Mouse (Mus musculus): ENCODE data around the gene Smg6. TPM values are rescaled to one million over a fixed set of nuclear protein-coding genes. Genes with fewer than 3 reads are reported as not detected.

Smg6 gene
- total and polyA plus RNA-seq, 2 experiments from 2014 or later, result 9.6 to 25.8 TPM

DNA sequence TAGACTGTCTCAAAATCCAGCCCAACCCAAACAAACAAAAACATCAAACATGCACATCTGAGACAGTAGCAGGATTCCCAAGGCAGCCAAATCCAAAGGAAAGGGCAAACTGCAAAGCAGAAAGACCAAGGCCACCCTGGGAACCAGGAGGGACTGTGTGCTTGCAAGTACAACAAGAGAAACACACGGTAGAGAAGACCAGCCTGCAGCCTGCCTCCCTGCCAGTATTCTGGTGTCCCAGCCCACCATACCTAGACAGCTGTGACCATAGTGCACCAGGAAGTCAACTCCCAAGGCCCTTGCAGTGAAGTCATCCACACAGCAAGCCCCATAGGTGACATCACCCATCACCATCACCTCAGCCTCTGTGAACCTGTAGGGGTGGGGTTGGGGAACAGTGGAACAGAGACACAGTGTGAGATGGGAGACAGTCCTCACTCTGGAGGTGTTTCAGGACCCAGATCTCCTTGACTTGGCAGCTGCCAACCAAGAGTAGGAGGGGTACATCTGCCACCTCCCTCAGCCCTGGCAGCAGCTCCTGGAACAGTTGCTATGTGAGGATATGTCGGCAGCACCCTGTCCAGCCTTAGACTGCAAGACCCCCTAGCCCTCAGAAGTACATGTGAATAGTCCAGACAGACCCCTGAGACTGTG lies 258.4 kb downstream of the Smg6 start:
- 63% methylated on average over 2 of the region's 2 CpGs for WGBS
- no peak overlapping the region for H3K9ac ChIP-seq
- no peak overlapping the region for H3K27ac ChIP-seq (ENCODE audit: low read depth, low read length)
- peaks cover 27% of the 10 kb centered on the region for H3K36me3 ChIP-seq (ENCODE audit: insufficient read depth)
- no peak overlapping the region for H3K4me2 ChIP-seq (ENCODE audit: low read depth)
- ATAC-seq (no peak), DNase-seq (no peak)
- no peaks in the 10 kb centered on the region for H3K4me1 ChIP-seq (ENCODE audit: insufficient read depth)
- no peaks in the 10 kb centered on the region for H3K27me3 ChIP-seq (ENCODE audit: insufficient read depth, low read length)
- no peak for TF ChIP-seq CTCF (IDR thresholded peaks at IDR 0.05; ENCODE audit: low read depth)
- H3K9me3 ChIP-seq (ENCODE audit: low read length), result no peaks in the 10 kb centered on the region
- H3K4me3 ChIP-seq (ENCODE audit: low read depth, low read length), result no peak overlapping the region

DNA sequence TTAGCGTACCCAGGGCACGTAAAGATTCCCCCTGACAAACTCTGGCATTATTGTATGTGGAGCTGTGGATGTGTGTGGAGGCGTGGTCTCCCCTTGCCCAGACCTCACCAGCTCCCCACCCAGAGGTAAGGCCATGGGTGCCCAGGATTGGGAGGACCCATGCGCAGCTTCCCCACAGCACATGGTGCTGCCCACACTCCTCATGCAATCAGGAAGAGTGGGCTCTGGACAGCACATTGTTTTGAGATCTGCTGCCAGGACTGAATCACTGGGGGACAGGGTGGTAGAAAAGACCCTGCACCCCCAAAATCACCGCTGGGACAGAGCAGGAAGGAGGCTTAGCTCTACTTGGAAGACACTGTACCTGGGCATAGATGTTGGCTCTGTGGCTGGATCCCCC lies 258.9 kb downstream of the Smg6 start:
- Histone ChIP-seq H3K9ac (no peak overlapping the region), H3K4me3 (ENCODE audit: low read depth, low read length) (no peak overlapping the region), H3K9me3 (ENCODE audit: low read length) (no peaks in the 10 kb centered on the region), H3K36me3 (ENCODE audit: insufficient read depth) (peaks cover 27% of the 10 kb centered on the region), H3K4me1 (ENCODE audit: insufficient read depth) (peaks cover 5% of the 10 kb centered on the region; the same call in 1 of the 2 replicates), H3K27me3 (ENCODE audit: insufficient read depth, low read length) (no peaks in the 10 kb centered on the region), H3K4me2 (ENCODE audit: low read depth) (no peak overlapping the region), H3K27ac (ENCODE audit: low read depth, low read length) (no peak overlapping the region)
- no peak for ATAC-seq
- DNase-seq, result no peak
- WGBS, result 87% methylated on average over 5 of the region's 5 CpGs
- TF ChIP-seq CTCF (IDR thresholded peaks at IDR 0.05; ENCODE audit: low read depth), result no peak

DNA sequence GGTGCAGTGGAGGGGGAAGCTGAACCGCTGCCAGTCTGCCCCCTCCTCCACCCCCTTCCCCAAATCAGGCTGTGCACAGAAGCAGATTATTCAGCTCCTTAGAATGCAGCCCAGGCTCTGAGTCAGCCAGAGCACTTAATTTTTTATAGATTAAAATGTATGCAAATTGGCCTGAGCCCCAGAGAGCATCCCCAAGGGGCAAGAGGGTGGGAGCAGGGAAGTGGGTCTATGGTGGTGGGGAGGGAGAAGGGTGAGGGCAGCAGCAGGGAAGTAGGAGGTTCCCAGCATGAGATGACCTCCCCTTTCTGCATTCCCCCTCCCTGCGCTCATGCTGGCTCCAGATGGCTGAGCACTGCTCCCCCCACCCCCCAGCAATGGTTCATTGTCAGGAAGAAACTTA lies 259.4 kb downstream of the Smg6 start:
- no peaks in the 10 kb centered on the region for H3K9me3 ChIP-seq (ENCODE audit: low read length)
- H3K36me3 ChIP-seq (ENCODE audit: insufficient read depth), result peaks cover 27% of the 10 kb centered on the region
- H3K27me3 ChIP-seq (ENCODE audit: insufficient read depth, low read length), result no peaks in the 10 kb centered on the region
- 75% methylated on average over 2 of the region's 2 CpGs for WGBS
- no peak overlapping the region for H3K4me3 ChIP-seq (ENCODE audit: low read depth, low read length)
- H3K4me2 ChIP-seq (ENCODE audit: low read depth), result no peak overlapping the region
- H3K9ac ChIP-seq, result no peak overlapping the region
- DNase-seq (no peak), ATAC-seq (no peak)
- peaks cover 8% of the 10 kb centered on the region; the same call in 1 of the 2 replicates for H3K4me1 ChIP-seq (ENCODE audit: insufficient read depth)
- no peak overlapping the region for H3K27ac ChIP-seq (ENCODE audit: low read depth, low read length)
- TF ChIP-seq CTCF (IDR thresholded peaks at IDR 0.05; ENCODE audit: low read depth), result no peak

DNA sequence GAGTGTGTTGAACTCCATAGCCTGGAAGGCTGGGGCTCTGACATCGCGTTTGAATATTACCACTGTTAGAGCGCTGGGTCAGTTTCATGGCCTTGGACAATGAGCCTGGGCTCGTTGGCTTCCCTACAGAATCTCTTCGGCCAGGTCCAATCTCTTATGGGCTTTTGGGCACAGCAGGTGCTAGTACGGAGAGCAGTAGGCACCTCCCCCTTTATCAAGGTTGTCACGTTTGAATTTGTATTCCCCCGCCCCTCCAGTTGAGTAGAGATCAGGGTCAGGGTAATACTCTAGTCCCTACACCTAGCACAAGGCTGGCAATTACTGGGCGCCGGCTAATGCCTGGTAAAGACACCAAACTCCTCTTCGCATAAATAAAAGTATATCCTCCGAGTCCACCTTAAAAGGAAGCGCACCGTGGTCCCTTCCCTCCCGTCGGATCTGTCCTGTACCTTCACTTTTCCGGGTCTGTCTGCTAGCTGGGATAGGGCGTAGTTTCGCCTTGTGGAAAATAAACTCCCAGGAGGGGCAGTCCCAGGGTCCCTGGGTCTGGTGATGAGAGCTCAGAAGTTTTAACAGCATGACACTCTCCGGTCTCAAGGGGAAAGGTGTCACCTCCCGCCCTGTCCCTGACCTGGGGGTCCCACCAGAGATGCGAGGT lies 264.2 kb downstream of the Smg6 start:
- ATAC-seq, result 0 out of 2 replicates have a peak, but pooled peaks have one; percentile 6
- H3K9me3 ChIP-seq (ENCODE audit: low read length), result no peaks in the 10 kb centered on the region
- no peaks in the 10 kb centered on the region for H3K36me3 ChIP-seq (ENCODE audit: insufficient read depth)
- H3K4me1 ChIP-seq (ENCODE audit: insufficient read depth), result peaks cover 16% of the 10 kb centered on the region; the same call in 1 of the 2 replicates
- peak overlapping the region; percentile 82 for H3K4me3 ChIP-seq (ENCODE audit: low read depth, low read length)
- H3K9ac ChIP-seq, result peak overlapping the region; percentile 61
- H3K27ac ChIP-seq (ENCODE audit: low read depth, low read length), result no peak overlapping the region
- under 1% methylated on average over 22 of the region's 22 CpGs for WGBS
- DNase-seq, result no peak
- peaks cover 18% of the 10 kb centered on the region; the same call in 1 of the 2 replicates for H3K27me3 ChIP-seq (ENCODE audit: insufficient read depth, low read length)
- peak overlapping the region; percentile 88 for H3K4me2 ChIP-seq (ENCODE audit: low read depth)
- no peak for TF ChIP-seq CTCF (IDR thresholded peaks at IDR 0.05; ENCODE audit: low read depth)

DNA sequence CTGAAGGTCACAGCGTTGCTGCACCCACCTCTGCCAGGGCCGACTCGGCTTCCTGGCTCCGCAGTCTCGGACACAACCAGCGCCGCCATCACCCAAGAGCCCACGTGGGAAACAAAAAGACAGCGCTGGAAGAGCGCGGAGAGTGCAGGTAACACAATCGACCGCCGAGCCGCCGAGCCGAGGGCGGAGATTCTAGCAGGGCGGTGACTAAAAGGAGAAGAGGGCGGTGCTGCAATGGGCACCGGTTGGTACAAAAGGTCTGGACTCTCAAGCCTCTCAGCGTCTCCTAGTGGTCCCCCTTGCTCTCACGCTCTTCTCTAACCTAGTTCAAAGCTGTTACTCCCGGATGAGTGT lies 264.7 kb downstream of the Smg6 start:
- Histone ChIP-seq H3K9ac (peak overlapping the region; percentile 61), H3K36me3 (ENCODE audit: insufficient read depth) (no peaks in the 10 kb centered on the region), H3K27me3 (ENCODE audit: insufficient read depth, low read length) (peaks cover 21% of the 10 kb centered on the region; the same call in 1 of the 2 replicates), H3K4me2 (ENCODE audit: low read depth) (peak overlapping the region; percentile 88), H3K4me3 (ENCODE audit: low read depth, low read length) (peak overlapping the region; percentile 82), H3K27ac (ENCODE audit: low read depth, low read length) (no peak overlapping the region), H3K4me1 (ENCODE audit: insufficient read depth) (peaks cover 20% of the 10 kb centered on the region; the same call in 1 of the 2 replicates), H3K9me3 (ENCODE audit: low read length) (no peaks in the 10 kb centered on the region)
- DNase-seq (peak; percentile 89), ATAC-seq (peak; percentile 88)
- peak; percentile 49 for TF ChIP-seq CTCF (IDR thresholded peaks at IDR 0.05; ENCODE audit: low read depth)
- WGBS, result 2% methylated on average over 24 of the region's 24 CpGs

DNA sequence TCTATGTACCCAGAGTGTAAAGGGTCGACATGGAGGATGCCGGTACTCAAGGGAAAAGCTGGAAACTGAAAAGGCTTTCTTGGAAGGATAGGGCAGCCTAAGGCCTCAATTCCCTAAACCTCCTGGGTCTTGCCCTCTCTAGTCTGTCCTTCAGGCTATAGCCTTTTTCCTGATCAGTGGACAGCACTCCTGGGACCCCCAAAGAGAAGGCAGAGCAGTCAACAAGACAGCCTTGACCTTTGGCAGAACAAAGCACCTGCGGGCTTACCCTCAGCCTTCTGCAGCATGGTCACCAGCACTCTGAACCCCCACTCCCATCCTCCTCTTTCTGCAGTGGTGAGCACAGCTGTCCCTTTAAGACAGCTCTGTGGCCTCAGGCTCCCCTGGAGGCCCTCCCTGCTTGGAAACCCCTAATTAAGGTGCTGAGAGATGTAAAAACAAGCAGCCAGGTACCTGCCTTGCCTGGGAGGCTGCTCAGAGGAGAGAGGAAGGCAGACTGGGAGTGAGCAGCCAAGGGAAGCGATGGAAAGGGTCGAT lies 265.4 kb downstream of the Smg6 start, which contains the start of gene Dph1:
Gene Dph1, minus strand, starts transcription at position 337 of the 537 bp plus-strand sequence.
- Histone ChIP-seq H3K9ac (peak within 1 kb of the TSS; percentile 61), H3K4me1 (ENCODE audit: insufficient read depth) (peaks cover 23% of the 10 kb centered on the region; the same call in 1 of the 2 replicates), H3K4me2 (ENCODE audit: low read depth) (peak within 1 kb of the TSS; percentile 88), H3K4me3 (ENCODE audit: low read depth, low read length) (peak within 1 kb of the TSS; percentile 82), H3K36me3 (ENCODE audit: insufficient read depth) (no peaks in the 10 kb centered on the region), H3K9me3 (ENCODE audit: low read length) (no peaks in the 10 kb centered on the region), H3K27me3 (ENCODE audit: insufficient read depth, low read length) (peaks cover 26% of the 10 kb centered on the region), H3K27ac (ENCODE audit: low read depth, low read length) (no peak within 1 kb of the TSS)
- no peak for ATAC-seq
- no peak for DNase-seq
- no peak for TF ChIP-seq CTCF (IDR thresholded peaks at IDR 0.05; ENCODE audit: low read depth)
- WGBS, result 42% methylated on average over 5 of the region's 5 CpGs

DNA sequence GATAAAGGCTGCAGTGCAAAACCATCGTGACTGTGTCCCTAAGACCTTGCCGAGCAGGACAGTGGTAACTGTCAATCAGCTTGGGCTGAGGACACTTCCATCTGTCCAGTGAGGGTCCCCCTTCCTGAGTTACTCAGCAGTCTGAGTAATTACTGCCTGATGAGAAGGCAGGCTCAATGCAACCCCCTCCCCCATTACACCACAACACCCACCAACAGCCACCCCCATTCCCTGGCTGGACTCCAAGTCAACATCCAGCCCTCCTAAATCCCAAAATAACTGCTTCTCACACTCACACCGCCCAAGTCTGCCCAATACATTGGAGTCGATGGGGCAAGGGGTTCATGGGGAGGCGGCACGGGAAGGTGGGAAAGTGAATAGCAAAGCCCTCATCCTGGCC lies 266.2 kb downstream of the Smg6 start:
- 59% methylated on average over 6 of the region's 6 CpGs for WGBS
- ATAC-seq (no peak), DNase-seq (no peak)
- no peak for TF ChIP-seq CTCF (IDR thresholded peaks at IDR 0.05; ENCODE audit: low read depth)
- H3K9me3 ChIP-seq (ENCODE audit: low read length), result no peaks in the 10 kb centered on the region
- H3K36me3 ChIP-seq (ENCODE audit: insufficient read depth), result no peaks in the 10 kb centered on the region
- H3K4me3 ChIP-seq (ENCODE audit: low read depth, low read length), result no peak overlapping the region
- H3K4me1 ChIP-seq (ENCODE audit: insufficient read depth), result peaks cover 23% of the 10 kb centered on the region; the same call in 1 of the 2 replicates
- H3K9ac ChIP-seq, result no peak overlapping the region
- H3K4me2 ChIP-seq (ENCODE audit: low read depth), result no peak overlapping the region
- no peak overlapping the region for H3K27ac ChIP-seq (ENCODE audit: low read depth, low read length)
- H3K27me3 ChIP-seq (ENCODE audit: insufficient read depth, low read length), result peaks cover 32% of the 10 kb centered on the region
